9 mouse cellular contexts compared by ENCODE assay signal in the genomic region with DNA sequence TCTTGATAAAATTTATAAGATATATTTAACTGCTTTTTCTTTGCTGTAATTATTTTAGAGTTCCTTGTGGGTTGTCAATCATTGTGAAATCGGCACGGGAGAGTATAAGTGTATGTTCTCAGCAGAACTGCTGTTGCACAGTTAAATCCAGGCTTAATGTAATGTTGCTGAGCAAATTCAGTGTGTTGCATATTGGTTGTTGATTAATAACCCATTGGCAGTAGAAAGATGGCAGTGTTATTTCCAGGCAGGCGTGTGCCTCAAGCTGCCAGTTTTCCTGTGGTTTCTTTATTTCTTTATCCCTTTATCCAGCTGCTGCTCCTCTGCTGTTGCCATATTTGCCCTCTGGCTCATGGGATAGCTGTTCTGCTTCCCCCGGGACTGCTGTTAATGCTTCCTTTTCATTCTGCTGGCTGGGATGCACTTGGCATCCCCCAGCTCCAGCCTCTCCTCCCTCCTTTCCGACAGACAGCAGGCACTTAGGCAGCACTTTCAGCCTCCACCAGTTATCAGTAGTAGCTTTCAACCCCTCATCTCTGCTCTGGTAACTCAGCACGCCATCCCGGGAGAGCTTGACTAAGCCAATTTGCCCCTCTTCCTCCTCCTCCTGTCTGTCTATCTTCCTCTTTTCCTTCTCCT.
DNase-seq lines count a peak whose midpoint lies in the region; ATAC-seq and TF ChIP-seq lines count a peak whose summit lies in the region.
"Had no signal": no experiment of that assay in that cellular context is flagged by ENCODE, and none has a peak within 500 bp of the region (broad histone marks: within the 10 kb centered on the region; RNA-seq: fewer than 3 reads in every experiment).

No protein-coding gene starts in this region.

- H3K27me3 ChIP-seq in heart, embryonic 14.5 days (ENCODE audit: control insufficient read depth, insufficient read depth, low read length): peaks cover 36% of the 10 kb centered on the region
- H3K27me3 ChIP-seq in midbrain, embryonic 10.5 days (ENCODE audit: low read depth, poor library complexity, severe bottlenecking): peaks cover 18% of the 10 kb centered on the region
- no peaks in the 10 kb centered on the region for H3K27me3 ChIP-seq in kidney, embryonic 16.5 days (ENCODE audit: insufficient read depth, low read length)
- H3K27me3 ChIP-seq: lung, embryonic 15.5 days; stomach, embryonic 15.5 days had no signal

- 12% methylated on average over 7 of the region's 7 CpGs for WGBS in heart, embryonic 14.5 days
- 31% methylated on average over 7 of the region's 7 CpGs for WGBS in midbrain, embryonic 10.5 days
- WGBS in kidney, embryonic 16.5 days: 53% methylated on average over 7 of the region's 7 CpGs

- TF ChIP-seq POLR2A in brain, embryonic 14.5 days (IDR thresholded peaks at IDR 0.05; ENCODE audit: borderline replicate concordance, extremely low read depth, insufficient read depth, insufficient read length, poor library complexity, severe bottlenecking): no peak

- H3K9me3 ChIP-seq in heart, embryonic 14.5 days (ENCODE audit: control insufficient read depth, low read length): no peaks in the 10 kb centered on the region
- H3K9me3 ChIP-seq in midbrain, embryonic 10.5 days (replicated peaks): no peaks in the 10 kb centered on the region
- H3K9me3 ChIP-seq in kidney, embryonic 16.5 days (ENCODE audit: low read length): no peaks in the 10 kb centered on the region
- H3K9me3 ChIP-seq: lung, embryonic 15.5 days; stomach, embryonic 15.5 days had no signal

- no peaks in the 10 kb centered on the region for H3K36me3 ChIP-seq in heart, embryonic 14.5 days (ENCODE audit: control insufficient read depth, insufficient read depth, low read length)
- H3K36me3 ChIP-seq in midbrain, embryonic 10.5 days: no peaks in the 10 kb centered on the region
- H3K36me3 ChIP-seq in kidney, embryonic 16.5 days (ENCODE audit: insufficient read depth, low read length): no peaks in the 10 kb centered on the region
- H3K36me3 ChIP-seq: lung, embryonic 15.5 days; stomach, embryonic 15.5 days had no signal

- H3K27ac ChIP-seq in heart, embryonic 14.5 days (replicated peaks in 1 of 2; ENCODE audit: control insufficient read depth in 1 of 2, insufficient read depth in 1 of 2, low read depth in 2 of 2, low read length in 2 of 2): no peak overlapping the region
- peak overlapping the region; percentile 67 for H3K27ac ChIP-seq in midbrain, embryonic 10.5 days (replicated peaks)
- no peak overlapping the region for H3K27ac ChIP-seq in kidney, embryonic 16.5 days (ENCODE audit: low read length)
- H3K27ac ChIP-seq: lung, embryonic 15.5 days; stomach, embryonic 15.5 days had no signal

- H3K9ac ChIP-seq in heart, embryonic 14.5 days (ENCODE audit: low read length): no peak overlapping the region
- H3K9ac ChIP-seq in kidney, embryonic 16.5 days (replicated peaks; ENCODE audit: low read length): no peak overlapping the region
- H3K9ac ChIP-seq: lung, embryonic 15.5 days; stomach, embryonic 15.5 days had no signal

- TF ChIP-seq CTCF in brain, embryonic 14.5 days (IDR thresholded peaks at IDR 0.05; ENCODE audit: borderline replicate concordance, extremely low read depth, insufficient read depth, insufficient read length): no peak

- no peak overlapping the region for H3K4me3 ChIP-seq in heart, embryonic 14.5 days (ENCODE audit: control insufficient read depth in 1 of 2, insufficient read depth in 1 of 2, low read depth in 1 of 2, low read length in 2 of 2)
- no peak overlapping the region for H3K4me3 ChIP-seq in midbrain, embryonic 10.5 days
- H3K4me3 ChIP-seq in kidney, embryonic 16.5 days (ENCODE audit: low read length): no peak overlapping the region
- H3K4me3 ChIP-seq: lung, embryonic 15.5 days; stomach, embryonic 15.5 days had no signal

- H3K4me2 ChIP-seq in heart, embryonic 14.5 days (ENCODE audit: low read length): peak overlapping the region; percentile 25; the same call in 1 of the 2 replicates
- no peak overlapping the region for H3K4me2 ChIP-seq in kidney, embryonic 16.5 days (replicated peaks; ENCODE audit: low read depth, low read length)
- H3K4me2 ChIP-seq: lung, embryonic 15.5 days; stomach, embryonic 15.5 days had no signal

- H3K4me1 ChIP-seq in heart, embryonic 14.5 days (ENCODE audit: control insufficient read depth in 2 of 2, insufficient read depth in 2 of 2, low read length in 2 of 2): peaks cover 3 to 15% of the 10 kb centered on the region in 2 experiments
- peaks cover 27% of the 10 kb centered on the region for H3K4me1 ChIP-seq in midbrain, embryonic 10.5 days
- no peaks in the 10 kb centered on the region for H3K4me1 ChIP-seq in kidney, embryonic 16.5 days (ENCODE audit: insufficient read depth, low read length)
- H3K4me1 ChIP-seq: lung, embryonic 15.5 days; stomach, embryonic 15.5 days had no signal

- DNase-seq in MEL-GATA-1-ER (ENCODE audit: extremely low read depth, low read depth) (peak; percentile 12), liver (no peak)
- DNase-seq in brain, embryonic 14.5 days (ENCODE audit: low read depth): peak; percentile 86
- DNase-seq in midbrain, embryonic 10.5 days (ENCODE audit: low spot score): peak; percentile 61
- DNase-seq in ovary, postnatal 14 days (ENCODE audit: low spot score): no peak

- ATAC-seq in heart, embryonic 14.5 days (ENCODE audit: insufficient number of reproducible peaks, insufficient read depth, low FRiP score, low read depth): peak; percentile 73; the same call in 1 of the 2 replicates
- ATAC-seq in kidney, embryonic 16.5 days (ENCODE audit: low FRiP score, low TSS enrichment): no peak

Comparison
In these comparisons a context has a peak if more than half of its experiments do, and no peak if none do; other contexts are left out.
1. DNase-seq: peak in MEL-GATA-1-ER (single experiment), brain, embryonic 14.5 days (single experiment) and midbrain, embryonic 10.5 days (single experiment); none in ovary, postnatal 14 days (single experiment) and liver (single experiment).